Mouse (Mus musculus): ENCODE results near the gene Nme7. TPM values are rescaled to one million over a fixed set of nuclear protein-coding genes. Genes with fewer than 3 reads are reported as not detected.

The Nme7 gene
- polyA plus RNA-seq, 1 experiment from 2014 or later: 30.5 TPM

DNA sequence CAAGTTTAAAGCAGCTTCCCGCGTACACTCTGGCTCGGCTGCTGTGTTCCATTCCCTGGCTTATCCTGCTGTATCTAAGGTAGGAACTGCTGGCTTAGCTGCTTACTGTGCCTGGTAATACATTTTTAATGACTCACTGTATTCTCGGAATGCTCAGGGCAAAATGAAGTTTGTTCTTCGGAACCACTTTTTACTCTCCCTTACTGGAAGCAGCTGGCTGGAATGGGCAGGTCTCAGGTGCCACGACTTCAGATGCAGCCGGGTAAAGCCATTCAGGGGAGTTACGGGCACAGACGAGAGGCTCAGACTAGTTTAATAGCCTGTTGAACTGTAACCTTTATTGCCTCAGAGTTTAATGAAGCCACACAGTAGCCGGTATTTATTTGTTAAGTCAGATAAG lies 17.5 kb downstream of the Nme7 start:
- WGBS: 83% methylated on average over 10 of the region's 10 CpGs
- H3K4me2 ChIP-seq (replicated peaks): no peak overlapping the region
- no peaks in the 10 kb centered on the region for H3K36me3 ChIP-seq
- H3K9me3 ChIP-seq: no peaks in the 10 kb centered on the region
- H3K9ac ChIP-seq (replicated peaks): no peak overlapping the region
- no peak overlapping the region for H3K4me3 ChIP-seq
- H3K27ac ChIP-seq (replicated peaks): no peak overlapping the region
- H3K4me1 ChIP-seq: peaks cover 5% of the 10 kb centered on the region; the same call in 1 of the 2 replicates
- ATAC-seq (ENCODE audit: low FRiP score, low read depth): no peak
- no peaks in the 10 kb centered on the region for H3K27me3 ChIP-seq

GRCm38 (mm10) chr1:164322987-164323650 lies 19.2 kb downstream of the Nme7 start:
- no peak overlapping the region for H3K27ac ChIP-seq (replicated peaks)
- ATAC-seq (ENCODE audit: low FRiP score, low read depth): no peak
- H3K9me3 ChIP-seq: no peaks in the 10 kb centered on the region
- WGBS: 85% methylated on average over 8 of the region's 8 CpGs
- no peaks in the 10 kb centered on the region for H3K27me3 ChIP-seq
- H3K9ac ChIP-seq (replicated peaks): no peak overlapping the region
- H3K4me3 ChIP-seq: no peak overlapping the region
- H3K4me1 ChIP-seq: peaks cover 8% of the 10 kb centered on the region; the same call in 1 of the 2 replicates
- H3K36me3 ChIP-seq: no peaks in the 10 kb centered on the region
- no peak overlapping the region for H3K4me2 ChIP-seq (replicated peaks)

DNA sequence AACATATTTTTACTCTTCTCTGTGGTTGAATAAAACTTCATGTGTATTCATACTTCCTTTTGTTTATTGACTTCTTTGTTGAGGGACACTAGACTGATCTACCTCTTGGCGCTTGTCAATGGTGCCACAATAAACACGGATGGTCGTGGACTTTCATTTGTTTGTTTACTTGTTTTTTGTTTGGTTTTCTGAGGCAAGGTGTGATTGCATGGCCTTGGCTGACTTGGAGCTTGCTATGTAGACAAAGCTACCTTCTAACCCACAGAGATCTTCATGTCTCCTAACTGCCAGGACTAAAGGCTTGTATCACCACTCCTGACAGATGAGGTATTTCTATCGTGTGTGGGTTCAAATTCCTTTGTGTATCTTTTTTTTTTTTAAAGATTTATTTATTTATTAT lies 20.3 kb downstream of the Nme7 start:
- Histone ChIP-seq H3K27ac (replicated peaks) (no peak overlapping the region), H3K27me3 (no peaks in the 10 kb centered on the region), H3K4me2 (replicated peaks) (no peak overlapping the region), H3K4me1 (peaks cover 8% of the 10 kb centered on the region; the same call in 1 of the 2 replicates), H3K9me3 (no peaks in the 10 kb centered on the region), H3K4me3 (no peak overlapping the region), H3K9ac (replicated peaks) (no peak overlapping the region), H3K36me3 (no peaks in the 10 kb centered on the region)
- 86% methylated on average over 4 of the region's 4 CpGs for WGBS
- no peak for ATAC-seq (ENCODE audit: low FRiP score, low read depth)

DNA sequence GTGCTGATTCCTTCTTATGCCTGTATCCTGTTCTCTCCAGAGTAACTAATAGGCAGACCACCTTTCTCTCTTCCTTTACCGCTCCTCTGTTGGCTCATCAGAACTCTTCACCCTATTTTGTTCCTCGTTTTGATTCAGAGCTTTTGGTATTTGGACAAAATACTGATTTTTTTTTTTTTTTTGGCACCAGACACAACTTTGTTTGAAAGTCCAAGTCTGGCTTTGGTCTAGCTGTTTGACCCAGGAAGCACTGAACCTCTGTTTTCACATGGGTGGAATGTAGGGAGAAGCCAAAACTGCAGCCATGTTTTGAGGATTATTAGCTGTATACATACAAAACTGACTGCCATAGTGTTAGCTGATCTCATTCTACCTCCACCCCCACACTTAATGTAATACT lies 21.0 kb downstream of the Nme7 start:
- no peak overlapping the region for H3K4me2 ChIP-seq (replicated peaks)
- no peak overlapping the region for H3K4me3 ChIP-seq
- H3K9me3 ChIP-seq: no peaks in the 10 kb centered on the region
- H3K36me3 ChIP-seq: no peaks in the 10 kb centered on the region
- peaks cover 8% of the 10 kb centered on the region; the same call in 1 of the 2 replicates for H3K4me1 ChIP-seq
- no peaks in the 10 kb centered on the region for H3K27me3 ChIP-seq
- 91% methylated on average over 2 of the region's 2 CpGs for WGBS
- no peak for ATAC-seq (ENCODE audit: low FRiP score, low read depth)
- no peak overlapping the region for H3K9ac ChIP-seq (replicated peaks)
- H3K27ac ChIP-seq (replicated peaks): no peak overlapping the region

GRCm38 (mm10) chr1:164326600-164327155 lies 22.8 kb downstream of the Nme7 start:
- Histone ChIP-seq H3K4me2 (replicated peaks) (no peak overlapping the region), H3K9ac (replicated peaks) (no peak overlapping the region), H3K9me3 (no peaks in the 10 kb centered on the region), H3K36me3 (peaks cover 9% of the 10 kb centered on the region), H3K4me1 (peaks cover 8% of the 10 kb centered on the region; the same call in 1 of the 2 replicates), H3K27me3 (no peaks in the 10 kb centered on the region), H3K27ac (replicated peaks) (0 out of 2 replicates have a peak overlapping the region, but pooled peaks have one; percentile 4), H3K4me3 (no peak overlapping the region)
- 63% methylated on average over 6 of the region's 6 CpGs for WGBS
- ATAC-seq (ENCODE audit: low FRiP score, low read depth): peak; percentile 72

- Histone ChIP-seq H3K36me3 (peaks cover 9% of the 10 kb centered on the region), H3K4me2 (replicated peaks) (no peak overlapping the region), H3K4me3 (no peak overlapping the region), H3K4me1 (peaks cover 3% of the 10 kb centered on the region; the same call in 1 of the 2 replicates), H3K9me3 (no peaks in the 10 kb centered on the region), H3K9ac (replicated peaks) (no peak overlapping the region), H3K27me3 (no peaks in the 10 kb centered on the region), H3K27ac (replicated peaks) (no peak overlapping the region)
- 74% methylated on average over 7 of the region's 7 CpGs for WGBS
- no peak for ATAC-seq (ENCODE audit: low FRiP score, low read depth)
Measured at GRCm38 (mm10) chr1:164327764-164328163, 23.8 kb downstream of the Nme7 start.

DNA sequence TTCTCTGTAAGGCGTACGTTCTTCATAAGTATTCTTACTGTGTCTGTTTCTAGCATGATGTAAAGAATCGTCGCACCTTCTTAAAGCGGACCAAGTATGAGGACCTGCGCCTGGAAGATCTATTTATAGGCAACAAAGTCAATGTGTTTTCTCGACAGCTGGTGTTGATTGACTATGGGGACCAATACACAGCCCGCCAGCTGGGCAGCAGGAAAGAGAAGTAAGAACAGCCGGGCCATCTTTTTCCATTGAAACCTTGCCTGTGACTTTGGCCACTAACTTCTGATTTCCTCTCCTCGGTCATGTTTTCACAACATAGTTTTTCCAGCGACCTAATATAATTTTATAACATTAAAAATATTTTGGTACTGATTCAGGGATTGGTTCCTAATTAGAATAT lies 28.6 kb downstream of the Nme7 start:
- Histone ChIP-seq H3K36me3 (peaks cover 27% of the 10 kb centered on the region), H3K4me1 (no peaks in the 10 kb centered on the region), H3K4me3 (no peak overlapping the region), H3K9ac (replicated peaks) (no peak overlapping the region), H3K27ac (replicated peaks) (no peak overlapping the region), H3K27me3 (no peaks in the 10 kb centered on the region), H3K9me3 (no peaks in the 10 kb centered on the region), H3K4me2 (replicated peaks) (no peak overlapping the region)
- no peak for ATAC-seq (ENCODE audit: low FRiP score, low read depth)
- 89% methylated on average over 11 of the region's 11 CpGs for whole genome bisulfite sequencing

GRCm38 (mm10) chr1:164335435-164335834 lies 31.5 kb downstream of the Nme7 start:
- no peak overlapping the region for H3K9ac ChIP-seq (replicated peaks)
- no peaks in the 10 kb centered on the region for H3K4me1 ChIP-seq
- no peak overlapping the region for H3K4me2 ChIP-seq (replicated peaks)
- no peaks in the 10 kb centered on the region for H3K9me3 ChIP-seq
- ATAC-seq (ENCODE audit: low FRiP score, low read depth): no peak
- H3K27ac ChIP-seq (replicated peaks): no peak overlapping the region
- 96% methylated on average over 3 of the region's 3 CpGs for WGBS
- H3K4me3 ChIP-seq: no peak overlapping the region
- H3K36me3 ChIP-seq: peaks cover 30% of the 10 kb centered on the region
- no peaks in the 10 kb centered on the region for H3K27me3 ChIP-seq

- H3K9me3 ChIP-seq: no peaks in the 10 kb centered on the region
- H3K27me3 ChIP-seq: no peaks in the 10 kb centered on the region
- ATAC-seq (ENCODE audit: low FRiP score, low read depth): no peak
- no peak overlapping the region for H3K9ac ChIP-seq (replicated peaks)
- no peak overlapping the region for H3K4me2 ChIP-seq (replicated peaks)
- H3K4me3 ChIP-seq: no peak overlapping the region
- H3K4me1 ChIP-seq: no peaks in the 10 kb centered on the region
- H3K36me3 ChIP-seq: peaks cover 29% of the 10 kb centered on the region
- 89% methylated on average over 4 of the region's 4 CpGs for WGBS
- no peak overlapping the region for H3K27ac ChIP-seq (replicated peaks)
Measured at GRCm38 (mm10) chr1:164335846-164336245, 31.9 kb downstream of the Nme7 start.

DNA sequence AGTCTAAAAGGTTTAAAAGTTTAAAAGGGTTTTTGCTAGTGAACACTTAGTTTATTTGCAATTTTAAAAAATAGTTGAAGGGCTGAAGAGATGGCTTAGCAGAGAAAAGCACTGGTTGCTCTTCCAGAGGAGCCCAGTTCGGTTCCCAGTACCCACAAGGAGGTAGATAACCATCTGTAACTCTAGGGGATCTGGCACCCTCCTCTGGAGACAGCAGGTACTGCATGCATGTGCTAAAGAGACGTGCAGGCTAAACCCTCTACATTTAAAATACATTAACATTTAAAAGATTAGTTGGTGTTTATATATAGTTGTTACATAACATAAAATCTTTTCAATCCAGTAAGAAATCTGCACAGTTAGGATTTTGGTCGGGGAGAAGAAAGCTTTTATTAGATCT lies 38.2 kb downstream of the Nme7 start:
- Histone ChIP-seq H3K4me3 (no peak overlapping the region), H3K4me2 (replicated peaks) (no peak overlapping the region), H3K9ac (replicated peaks) (no peak overlapping the region), H3K27ac (replicated peaks) (no peak overlapping the region), H3K4me1 (no peaks in the 10 kb centered on the region), H3K9me3 (no peaks in the 10 kb centered on the region), H3K36me3 (peaks cover 25% of the 10 kb centered on the region), H3K27me3 (no peaks in the 10 kb centered on the region)
- ATAC-seq (ENCODE audit: low FRiP score, low read depth): no peak
- 87% methylated on average over 3 of the region's 3 CpGs for WGBS

DNA sequence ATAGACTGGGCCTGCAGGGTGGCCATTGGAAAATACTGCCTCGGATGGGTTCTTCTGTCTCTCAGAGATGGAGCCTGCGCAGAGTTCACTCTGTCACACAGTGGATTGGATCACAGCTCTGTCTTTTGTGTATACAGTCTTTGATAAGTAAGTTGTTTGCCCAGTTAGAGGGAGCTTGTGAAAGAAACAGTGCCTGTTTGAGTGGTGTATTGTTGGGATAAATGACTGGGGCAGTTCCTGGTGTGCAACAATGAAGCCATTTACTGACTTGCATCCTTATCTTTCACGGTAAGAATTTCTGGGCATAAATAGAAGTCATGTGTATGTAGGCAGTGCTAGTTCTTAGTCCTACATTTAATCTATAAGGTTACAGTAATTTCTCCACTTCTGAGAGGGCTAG lies 49.5 kb downstream of the Nme7 start:
- H3K36me3 ChIP-seq: peaks cover 4% of the 10 kb centered on the region
- ATAC-seq (ENCODE audit: low FRiP score, low read depth): no peak
- H3K27me3 ChIP-seq: no peaks in the 10 kb centered on the region
- no peak overlapping the region for H3K4me3 ChIP-seq
- H3K9me3 ChIP-seq: no peaks in the 10 kb centered on the region
- no peak overlapping the region for H3K9ac ChIP-seq (replicated peaks)
- no peak overlapping the region for H3K4me2 ChIP-seq (replicated peaks)
- H3K4me1 ChIP-seq: no peaks in the 10 kb centered on the region
- H3K27ac ChIP-seq (replicated peaks): no peak overlapping the region
- 37% methylated on average over 3 of the region's 3 CpGs for WGBS

GRCm38 (mm10) chr1:164357995-164358394 lies 54.1 kb downstream of the Nme7 start:
- no peak for ATAC-seq (ENCODE audit: low FRiP score, low read depth)
- 55% methylated on average over 3 of the region's 3 CpGs for WGBS

More at GRCm38 (mm10) chr1:164357995-164358394, 54.1 kb downstream of the Nme7 start:
- no peaks in the 10 kb centered on the region for H3K27me3 ChIP-seq
- no peak overlapping the region for H3K4me2 ChIP-seq (replicated peaks)
- no peak overlapping the region for H3K4me3 ChIP-seq
- no peak overlapping the region for H3K9ac ChIP-seq (replicated peaks)
- H3K9me3 ChIP-seq: no peaks in the 10 kb centered on the region
- no peaks in the 10 kb centered on the region for H3K36me3 ChIP-seq
- H3K4me1 ChIP-seq: peaks cover 8% of the 10 kb centered on the region; the same call in 1 of the 2 replicates
- H3K27ac ChIP-seq (replicated peaks): no peak overlapping the region
